Mouse (Mus musculus) stomach, embryonic 16.5 days (tissue): ENCODE data around the gene Ccp110. TPM values are rescaled to one million over a fixed set of nuclear protein-coding genes. Genes with fewer than 3 reads are reported as not detected.

Experiments
- ATAC-seq: fragments of 200-750 bp; cut with Nextera tagmentation; 2 replicates; pipeline ENCODE4 v1.8.0; 2017; ENCODE audit warnings: moderate number of reproducible peaks, moderate TSS enrichment; ENCODE audit not compliant: insufficient read depth, low FRiP score
- H3K27ac ChIP-seq: fragments of 300-500 bp; sonication (generic); 2 replicates; pipeline ENCODE4 v1.5.1; 2014; ENCODE audit warnings: low read length
- H3K27me3 ChIP-seq: fragments of 300-500 bp; sonication (generic); 2 replicates; pipeline ENCODE4 v1.6.1; 2014; ENCODE audit warnings: low read length, control low read depth, mixed read lengths; ENCODE audit not compliant: control insufficient read depth, insufficient read depth
- H3K36me3 ChIP-seq: fragments of 300-500 bp; sonication (generic); 2 replicates; pipeline ENCODE4 v1.6.1; 2014; ENCODE audit warnings: low read length; ENCODE audit not compliant: control insufficient read depth, insufficient read depth
- H3K4me1 ChIP-seq: fragments of 300-500 bp; sonication (generic); 2 replicates; pipeline ENCODE4 v1.6.1; 2014; ENCODE audit warnings: low read length, control low read depth, mixed read lengths; ENCODE audit not compliant: control insufficient read depth, insufficient read depth
- H3K4me2 ChIP-seq: fragments of 300-500 bp; sonication (generic); 2 replicates; pipeline ENCODE4 v1.6.1; 2014; ENCODE audit warnings: low read depth, low read length, mixed read lengths
- H3K4me3 ChIP-seq: fragments of 300-500 bp; sonication (generic); replicated peaks from 2 replicates; pipeline ENCODE4 v1.5.1; 2014; ENCODE audit warnings: mild to moderate bottlenecking, low read length
- H3K9ac ChIP-seq: fragments of 300-500 bp; sonication (generic); 2 replicates; pipeline ENCODE4 v1.6.1; 2014; ENCODE audit warnings: low read length
- H3K9me3 ChIP-seq: fragments of 300-500 bp; sonication (generic); replicated peaks from 2 replicates; pipeline ENCODE4 v1.6.1; 2016; ENCODE audit warnings: low read length, control low read depth; ENCODE audit not compliant: control insufficient read depth
- WGBS: fragments of 180-500 bp; shearing (Covaris S2); extraction: QIAGEN DNeasy Blood & Tissue Kit; methylation state at CpG from one replicate; pipeline ENCODE4 v1.1.7; 2014; 5-methylcytosine and 5-hydroxymethylcytosine counted together
- polyA plus RNA-seq: library from polyadenylated mRNA; unstranded; fragments of >200 nt; fragmentation: Nextera tagmentation; extraction: Ambion mirVana; gene quantifications from 2 replicates; pipeline ENCODE4 v1.2.1, GENCODE M21; 2015

The Ccp110 gene
- polyA plus RNA-seq, 1 experiment from 2014 or later: 16.7 TPM

DNA sequence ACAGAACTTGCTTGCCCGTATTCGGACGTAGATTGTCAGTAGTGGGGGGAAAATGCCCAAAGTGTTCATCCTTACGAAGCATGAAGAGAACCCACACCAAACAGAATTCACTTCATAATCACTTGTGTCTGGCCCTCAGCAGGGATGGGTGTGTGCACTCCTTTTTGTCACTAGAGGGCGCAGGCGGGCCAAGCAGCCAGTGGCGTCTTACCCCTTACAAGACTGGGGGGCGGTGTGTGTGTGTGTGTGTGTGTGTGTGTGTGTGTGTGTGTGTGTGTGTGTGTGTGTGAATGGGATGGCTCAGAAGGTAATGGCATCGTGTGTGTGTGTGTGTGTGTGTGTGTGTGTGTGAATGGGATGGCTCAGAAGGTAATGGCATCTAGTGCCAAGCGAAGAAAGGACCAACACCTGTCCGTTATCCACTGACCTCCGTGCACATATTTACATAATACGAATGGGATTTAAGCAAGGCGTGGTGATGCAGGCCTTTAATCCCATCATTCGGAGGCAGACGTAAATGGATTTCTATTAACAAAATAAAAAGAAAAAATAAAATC is 27.7 kb downstream of the Ccp110 start, which contains the start of gene Vps35l:
Gene Vps35l, plus strand, starts transcription at position 252 of the 557 bp plus-strand sequence.
- H3K36me3 ChIP-seq: peaks cover 5% of the 10 kb centered on the region; the same call in 1 of the 2 replicates
- H3K4me2 ChIP-seq: peak within 1 kb of the TSS; percentile 84
- peak within 1 kb of the TSS; percentile 76 for H3K9ac ChIP-seq
- H3K4me3 ChIP-seq: peak within 1 kb of the TSS; percentile 71
- no peaks in the 10 kb centered on the region for H3K9me3 ChIP-seq
- ATAC-seq: peak; percentile 67
- H3K27ac ChIP-seq: 0 out of 2 replicates have a peak within 1 kb of the TSS, but pooled peaks have one; percentile 25
- WGBS: 2% methylated on average over 16 of the region's 16 CpGs
- peaks cover 7% of the 10 kb centered on the region; the same call in 1 of the 2 replicates for H3K4me1 ChIP-seq
- H3K27me3 ChIP-seq: no peaks in the 10 kb centered on the region

DNA sequence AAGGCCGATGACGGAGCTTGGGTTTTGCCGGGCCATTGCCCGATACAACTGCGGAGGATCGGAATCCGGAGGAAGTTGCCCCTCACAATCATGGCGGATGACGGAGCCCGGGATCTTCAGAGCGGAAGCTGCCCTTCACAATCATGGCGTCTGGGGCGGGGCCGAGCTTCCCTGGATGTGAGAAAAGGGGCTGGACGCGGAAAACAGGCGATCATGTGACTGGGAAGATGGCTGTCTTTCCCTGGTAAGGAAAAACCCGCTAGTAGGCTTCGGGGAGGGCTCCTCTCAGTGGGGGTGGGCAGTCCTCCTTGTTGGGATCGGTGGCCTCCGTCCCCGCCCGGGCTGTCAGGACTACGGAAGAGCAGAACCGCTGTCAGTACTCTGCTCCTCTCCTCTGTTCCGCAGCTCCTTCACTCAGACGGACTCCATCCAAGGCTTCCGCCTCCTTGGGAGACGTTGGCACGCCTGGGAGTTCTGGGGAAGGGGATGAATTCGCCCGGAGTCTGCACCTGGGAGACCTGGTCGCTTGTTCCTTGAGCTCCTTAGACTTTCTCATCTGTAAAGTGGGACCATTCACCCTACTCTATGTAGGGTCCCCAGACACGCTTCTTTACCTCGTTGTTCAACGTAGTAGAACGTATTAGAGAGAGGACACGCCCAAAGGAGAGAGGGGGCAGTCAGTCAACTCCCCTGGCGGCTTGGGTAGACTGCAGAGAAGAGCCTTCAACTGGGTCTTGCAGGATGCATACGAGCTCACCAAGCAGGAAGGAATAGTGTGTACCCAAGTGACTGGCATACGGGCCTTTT is 28.4 kb downstream of the Ccp110 start:
- Histone ChIP-seq H3K27ac (0 out of 2 replicates have a peak overlapping the region, but pooled peaks have one; percentile 25), H3K4me3 (peak overlapping the region; percentile 71), H3K4me2 (peak overlapping the region; percentile 84), H3K9me3 (no peaks in the 10 kb centered on the region), H3K27me3 (no peaks in the 10 kb centered on the region), H3K4me1 (peaks cover 7% of the 10 kb centered on the region; the same call in 1 of the 2 replicates), H3K36me3 (peaks cover 5% of the 10 kb centered on the region; the same call in 1 of the 2 replicates), H3K9ac (peak overlapping the region; percentile 76)
- ATAC-seq: peak; percentile 97
- 2% methylated on average over 41 of the region's 41 CpGs for WGBS

DNA sequence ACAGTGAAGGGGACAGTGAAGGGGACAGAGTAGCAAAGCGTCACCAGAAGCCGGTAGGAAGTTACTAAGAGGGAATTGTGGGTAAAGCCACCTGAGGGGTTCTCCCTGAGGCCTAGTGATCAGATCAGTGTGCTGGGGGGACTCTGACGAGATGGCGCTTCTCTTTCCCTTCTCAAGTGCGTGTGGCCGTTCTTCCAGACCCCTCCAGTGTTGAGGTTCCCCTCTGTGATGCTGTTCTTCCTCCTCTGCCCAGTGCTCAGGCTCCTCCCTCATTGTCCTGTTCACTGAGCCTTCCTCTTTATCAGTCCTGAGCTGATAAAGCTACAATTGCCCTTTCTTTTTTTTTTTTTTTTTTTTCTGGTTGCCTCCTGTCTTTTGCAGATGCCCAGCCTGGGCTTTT is 29.9 kb downstream of the Ccp110 start:
- WGBS: 72% methylated on average over 6 of the region's 6 CpGs
- Histone ChIP-seq H3K4me2 (no peak overlapping the region), H3K4me1 (peaks cover 7% of the 10 kb centered on the region; the same call in 1 of the 2 replicates), H3K9ac (no peak overlapping the region), H3K4me3 (no peak overlapping the region), H3K27ac (no peak overlapping the region), H3K9me3 (no peaks in the 10 kb centered on the region), H3K36me3 (peaks cover 8% of the 10 kb centered on the region), H3K27me3 (no peaks in the 10 kb centered on the region)
- no peak for ATAC-seq

DNA sequence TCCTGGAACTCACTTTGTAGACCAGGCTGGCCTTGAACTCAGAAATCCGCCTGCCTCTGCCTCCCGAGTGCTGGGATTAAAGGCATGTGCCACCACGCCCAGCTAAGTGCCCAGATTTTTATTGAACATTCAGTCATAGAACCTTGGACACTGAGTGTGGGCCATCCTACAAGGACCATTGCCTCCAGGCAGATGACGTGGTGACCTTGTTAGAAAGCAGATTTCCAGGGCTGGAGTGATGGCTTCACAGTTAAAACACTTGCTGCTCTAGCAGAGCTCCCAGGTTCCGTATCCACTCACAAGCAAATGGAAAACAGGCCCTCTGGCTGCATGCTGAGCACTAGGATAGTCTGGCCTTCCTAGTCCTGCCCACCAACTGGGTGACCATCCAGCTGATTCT is 32.4 kb downstream of the Ccp110 start:
- 95% methylated on average over 5 of the region's 5 CpGs for WGBS
- Histone ChIP-seq H3K4me3 (no peak overlapping the region), H3K36me3 (peaks cover 10% of the 10 kb centered on the region), H3K9me3 (no peaks in the 10 kb centered on the region), H3K4me1 (peaks cover 7% of the 10 kb centered on the region; the same call in 1 of the 2 replicates), H3K27ac (no peak overlapping the region), H3K27me3 (no peaks in the 10 kb centered on the region), H3K9ac (no peak overlapping the region), H3K4me2 (no peak overlapping the region)
- ATAC-seq: no peak

DNA sequence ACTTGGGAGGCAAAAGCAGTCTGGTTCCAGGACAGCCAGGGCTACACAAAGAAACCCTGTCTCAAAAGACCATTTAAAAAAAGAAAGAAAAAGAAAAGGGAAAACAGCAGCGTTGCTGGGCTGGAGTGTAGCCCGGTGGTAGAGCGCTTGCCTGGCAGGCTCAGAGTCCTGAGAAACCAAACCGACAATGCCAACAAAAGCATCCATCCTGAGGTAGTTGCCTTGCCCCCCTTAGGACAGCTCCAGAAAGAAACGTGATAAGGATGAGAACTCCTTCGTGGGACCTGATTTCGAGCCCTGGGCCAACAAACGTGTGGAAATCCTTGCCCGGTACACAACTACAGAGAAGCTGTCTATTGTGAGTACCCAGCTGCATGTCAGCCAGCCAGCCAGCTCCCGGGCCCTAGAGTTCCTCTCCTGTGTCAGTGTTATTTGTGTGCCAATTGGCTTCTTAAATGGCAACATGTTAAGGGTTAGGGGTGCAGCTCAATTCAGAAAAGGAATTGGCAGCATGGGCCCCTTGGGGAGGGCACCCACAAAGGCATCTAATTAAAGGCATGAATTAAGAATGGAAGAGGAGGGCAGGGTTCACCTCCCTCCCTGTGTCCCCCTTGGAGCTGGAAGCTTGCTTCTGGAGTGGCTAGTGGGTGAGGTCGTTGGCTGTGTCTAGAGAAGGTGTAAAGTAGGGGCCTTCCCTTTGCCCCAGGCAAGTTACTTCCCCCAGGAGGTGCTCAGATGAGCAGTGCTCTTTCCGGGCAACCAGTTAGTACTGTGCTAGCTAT is 35.7 kb downstream of the Ccp110 start:
- H3K27me3 ChIP-seq: no peaks in the 10 kb centered on the region
- WGBS: 90% methylated on average over 12 of the region's 12 CpGs
- H3K9ac ChIP-seq: no peak overlapping the region
- H3K36me3 ChIP-seq: peaks cover 16% of the 10 kb centered on the region
- no peak overlapping the region for H3K4me3 ChIP-seq
- no peak overlapping the region for H3K4me2 ChIP-seq
- no peak overlapping the region for H3K27ac ChIP-seq
- ATAC-seq: no peak
- no peaks in the 10 kb centered on the region for H3K4me1 ChIP-seq
- no peaks in the 10 kb centered on the region for H3K9me3 ChIP-seq

DNA sequence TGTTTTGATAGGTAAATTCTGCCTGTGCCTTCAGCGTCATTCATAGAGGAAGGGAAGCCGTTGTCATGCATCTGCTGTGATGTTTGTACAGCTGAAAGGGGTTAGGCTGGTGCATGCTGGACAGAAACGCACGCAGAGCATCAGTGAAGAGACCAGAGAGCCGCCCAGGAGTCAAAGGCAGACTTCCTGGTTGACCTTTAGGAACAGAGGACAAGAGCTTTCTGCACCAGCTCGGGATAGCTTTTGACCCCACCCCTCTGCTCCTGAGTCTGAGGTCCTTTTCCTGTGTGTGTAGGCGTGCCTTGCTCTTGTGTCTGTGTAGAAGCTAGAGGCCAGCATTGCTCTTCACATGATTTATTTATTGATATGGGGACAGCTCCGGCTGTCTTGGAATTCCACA is 37.4 kb downstream of the Ccp110 start:
- Histone ChIP-seq H3K4me1 (no peaks in the 10 kb centered on the region), H3K4me2 (no peak overlapping the region), H3K9me3 (no peaks in the 10 kb centered on the region), H3K36me3 (peaks cover 14% of the 10 kb centered on the region), H3K27me3 (no peaks in the 10 kb centered on the region), H3K27ac (no peak overlapping the region), H3K4me3 (no peak overlapping the region), H3K9ac (no peak overlapping the region)
- 76% methylated on average over 8 of the region's 8 CpGs for WGBS
- ATAC-seq: no peak

DNA sequence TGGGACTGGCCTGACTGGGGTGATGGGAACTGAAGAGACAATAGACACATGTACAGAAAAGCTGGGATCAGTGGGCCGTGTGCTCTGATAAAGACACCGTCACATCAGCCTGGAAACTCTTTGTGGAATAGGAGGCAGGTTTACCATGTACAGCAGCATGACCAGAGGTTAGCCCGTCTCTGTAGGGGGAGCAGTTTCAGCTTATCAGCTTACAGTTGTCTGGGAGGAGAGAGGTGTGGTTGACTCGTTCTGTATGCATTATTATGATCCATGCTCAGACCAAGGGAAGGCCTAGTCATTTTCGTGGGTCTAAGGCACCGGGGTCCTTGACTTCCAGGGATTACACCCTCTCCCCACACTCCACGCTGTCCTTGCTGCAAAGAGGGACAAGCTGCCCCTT is 39.3 kb downstream of the Ccp110 start:
- no peaks in the 10 kb centered on the region for H3K4me1 ChIP-seq
- peaks cover 14% of the 10 kb centered on the region for H3K36me3 ChIP-seq
- H3K27ac ChIP-seq: no peak overlapping the region
- H3K9ac ChIP-seq: no peak overlapping the region
- H3K4me2 ChIP-seq: no peak overlapping the region
- 83% methylated on average over 7 of the region's 7 CpGs for WGBS
- no peak overlapping the region for H3K4me3 ChIP-seq
- no peak for ATAC-seq
- no peaks in the 10 kb centered on the region for H3K27me3 ChIP-seq
- H3K9me3 ChIP-seq: no peaks in the 10 kb centered on the region

DNA sequence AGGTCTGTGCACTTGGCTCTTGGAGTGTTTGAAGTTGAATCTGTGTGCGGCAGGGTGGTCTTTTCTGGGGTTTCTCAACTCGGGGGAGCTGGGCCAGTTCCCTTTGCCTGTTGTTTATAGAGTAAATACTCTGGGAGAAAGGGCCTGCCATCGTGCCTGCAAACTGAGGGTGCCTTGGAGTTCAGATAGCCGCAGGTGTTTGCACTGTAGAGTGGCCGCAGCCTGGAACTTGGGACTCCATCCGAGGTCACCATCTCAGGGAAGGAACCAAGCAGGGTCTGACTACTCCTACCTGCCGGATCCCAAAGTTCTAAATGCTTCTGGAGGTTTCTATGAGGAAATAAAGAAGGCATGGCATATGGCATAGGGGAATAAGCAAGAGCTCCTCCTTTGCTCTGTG is 43.4 kb downstream of the Ccp110 start:
- peaks cover 5% of the 10 kb centered on the region; the same call in 1 of the 2 replicates for H3K4me1 ChIP-seq
- no peaks in the 10 kb centered on the region for H3K27me3 ChIP-seq
- no peak overlapping the region for H3K4me3 ChIP-seq
- ATAC-seq: no peak
- no peak overlapping the region for H3K9ac ChIP-seq
- no peaks in the 10 kb centered on the region for H3K9me3 ChIP-seq
- H3K4me2 ChIP-seq: no peak overlapping the region
- H3K27ac ChIP-seq: no peak overlapping the region
- WGBS: 55% methylated on average over 7 of the region's 7 CpGs
- H3K36me3 ChIP-seq: peaks cover 3% of the 10 kb centered on the region
